ENCODE assay signal across 8 mouse cellular contexts in the genomic region with DNA sequence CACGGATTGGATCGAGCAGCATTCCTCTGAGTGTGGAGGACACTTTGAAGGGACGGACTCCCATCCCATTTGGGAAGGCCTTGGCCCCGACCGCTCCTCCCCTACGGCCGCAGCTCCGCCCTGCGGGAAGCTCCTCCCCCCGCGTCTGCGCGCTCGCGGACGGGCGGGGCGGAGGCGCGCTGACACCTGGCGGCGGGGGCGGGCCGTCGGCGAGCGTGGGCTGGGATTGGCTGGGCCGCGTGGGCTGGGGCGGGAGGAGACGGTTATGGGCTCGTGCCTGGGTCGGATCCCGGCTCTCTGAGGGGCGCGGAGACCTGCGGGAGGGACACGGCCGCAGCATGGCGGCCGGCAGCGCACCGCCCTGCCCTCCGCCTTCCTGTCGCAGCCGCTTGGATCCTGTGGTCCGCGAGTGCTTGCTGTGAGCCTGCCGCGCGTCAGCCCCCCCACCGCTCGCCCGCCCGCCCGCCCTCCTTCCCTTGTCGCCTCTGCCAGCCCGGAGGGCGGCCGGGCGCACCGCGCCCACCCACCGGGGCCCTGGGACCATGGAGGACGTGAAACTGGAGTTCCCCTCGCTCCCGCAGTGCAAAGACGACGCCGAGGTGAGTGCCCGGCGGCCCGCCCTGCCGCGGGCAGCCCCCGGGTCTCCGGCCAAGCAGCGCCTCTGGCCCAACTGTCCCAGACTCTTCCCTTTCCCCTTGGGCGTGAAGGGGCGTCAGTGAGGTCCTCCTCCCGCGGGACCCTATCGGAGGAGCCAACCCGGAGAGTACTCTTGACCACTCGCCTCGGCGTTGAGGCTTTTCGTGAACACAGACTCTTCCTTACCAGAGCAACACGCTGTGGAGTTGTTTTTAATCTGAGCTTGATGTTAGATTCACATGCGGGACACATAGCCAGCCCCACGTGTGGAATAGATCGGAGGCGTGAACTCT. TPM values are rescaled to one million over a fixed set of nuclear protein-coding genes. Genes with fewer than 3 reads are reported as not detected.
DNase-seq lines count a peak whose midpoint lies in the region; ATAC-seq and TF ChIP-seq lines count a peak whose summit lies in the region.

Gene Styx, plus strand, starts transcription at position 163 of the 929 bp plus-strand sequence.

- ATAC-seq in activated CD4-positive, CD25-positive, alpha-beta regulatory T cell, adult 4 months: peak; percentile 87
- ATAC-seq in megakaryocyte progenitor cell, adult 5-6 weeks (replicated peaks; ENCODE audit: poor library complexity): peak; percentile 98

- peaks cover 2% of the 10 kb centered on the region; the same call in 1 of the 2 replicates for H3K4me1 ChIP-seq in cortical plate, adult 2 months (ENCODE audit: control insufficient read depth, insufficient read depth, low read length)

- H3K27ac ChIP-seq in cortical plate, adult 2 months (ENCODE audit: insufficient read depth, low read length): no peak within 1 kb of the TSS

- H3K4me3 ChIP-seq in cortical plate, adult 2 months (ENCODE audit: insufficient read depth, low read length): peak within 1 kb of the TSS; percentile 43

- TF ChIP-seq CTCF in cortical plate, adult 2 months (IDR thresholded peaks at IDR 0.05; ENCODE audit: extremely low read depth, insufficient read depth, low read length): no peak

- peak; percentile 59; the same call in 1 of the 2 replicates for TF ChIP-seq POLR2A in cortical plate, adult 2 months (IDR thresholded peaks at IDR 0.05; ENCODE audit: extremely low read depth, insufficient read depth, low read length)

- peak; percentile 97 for DNase-seq in gastrocnemius, postnatal 10 days
- peak; percentile 94 for DNase-seq in induced T-regulatory cell, adult 2 months (ENCODE audit: low read depth)
- peak; percentile 82 to 89 for DNase-seq in left cerebral cortex, adult 9 months (ENCODE audit: low spot score in 2 of 2)
- peak; percentile 91 for DNase-seq in right cerebral cortex, postnatal 14 days
- peak; percentile 92 to 96 for DNase-seq in urinary bladder, postnatal 36 days (ENCODE audit: low spot score in 2 of 2)

RNA-seq across cellular contexts. Expression of gene Styx, which starts in this region (rescaled TPM):
- 10 to 100 TPM; 11.4 to 23.6 TPM for polyA plus RNA-seq in activated CD4-positive, CD25-positive, alpha-beta regulatory T cell, adult 4 months (2017; shearing (Covaris generic))
- 13.0 and 14.7 TPM in 2 replicates for polyA plus RNA-seq in cortical plate, adult 2 months (2012; rRNA removed)
- total RNA-seq in gastrocnemius, postnatal 10 days (2021): 10 to 100 TPM; 60.3 to 61.5 TPM
- 44.6 and 51.5 TPM in 2 replicates for total RNA-seq in megakaryocyte progenitor cell, adult 5-6 weeks (2015)
- 18.7 and 19.7 TPM in 2 replicates for total RNA-seq in megakaryocyte progenitor cell, adult 5-6 weeks (2017)
